Comparison of ENCODE assay signal across 8 mouse cellular contexts in genomic region chr8:84698929-84699401, GRCm38 (mm10). TPM values are rescaled to one million over a fixed set of nuclear protein-coding genes. Genes with fewer than 3 reads are reported as not detected.
DNase-seq lines count a peak whose midpoint lies in the region; ATAC-seq and TF ChIP-seq lines count a peak whose summit lies in the region.

No protein-coding gene starts in this region.

- WGBS in embryonic facial prominence, embryonic 15.5 days = 84% methylated on average over 9 of the region's 9 CpGs
- 24% methylated on average over 9 of the region's 9 CpGs for WGBS in lung, adult 2 months

- no peak overlapping the region for H3K9ac ChIP-seq in MEL (ENCODE audit: control insufficient read depth, low read depth, low read length, poor library complexity, severe bottlenecking)
- no peak overlapping the region for H3K9ac ChIP-seq in embryonic facial prominence, embryonic 15.5 days

- peaks cover 23% of the 10 kb centered on the region for H3K79me2 ChIP-seq in MEL (ENCODE audit: control insufficient read depth, insufficient read depth, low read length, poor library complexity)

- peak overlapping the region; percentile 73 for H3K27ac ChIP-seq in layer of hippocampus, adult 2 months
- no peak overlapping the region for H3K27ac ChIP-seq in MEL (ENCODE audit: control insufficient read depth, low read depth, low read length)
- peak overlapping the region; percentile 49 for H3K27ac ChIP-seq in embryonic facial prominence, embryonic 15.5 days (replicated peaks)

- peaks cover 6 to 24% of the 10 kb centered on the region in 2 experiments for H3K4me1 ChIP-seq in MEL (ENCODE audit: control insufficient read depth in 1 of 2, insufficient read depth in 2 of 2, low read length in 2 of 2)
- peaks cover 30% of the 10 kb centered on the region for H3K4me1 ChIP-seq in embryonic facial prominence, embryonic 15.5 days
- peaks cover 30% of the 10 kb centered on the region for H3K4me1 ChIP-seq in lung, adult 2 months (ENCODE audit: control insufficient read depth, insufficient read depth, low read length)

- no peak for DNase-seq in layer of hippocampus, adult 2 months (ENCODE audit: low spot score in 2 of 2)
- no peak for DNase-seq in layer of hippocampus, adult 11-12 months (ENCODE audit: low spot score)
- DNase-seq in MEL (ENCODE audit: low read depth, low spot score) = peak; percentile 26
- peak; percentile 77 to 84 for DNase-seq in heart, postnatal 36 days
- DNase-seq in lung, adult 2 months = peak; percentile 76
- no peak for DNase-seq in right cerebral cortex, adult 2 months (ENCODE audit: low spot score in 2 of 2)
- DNase-seq in retina, postnatal 1 day = no peak

- TF ChIP-seq POLR2A in MEL (IDR thresholded peaks at IDR 0.05; ENCODE audit: control insufficient read depth in 1 of 2, insufficient read depth in 1 of 2, low read depth in 1 of 2, low read length in 2 of 2, poor library complexity in 1 of 2) = no peak
- TF ChIP-seq POLR2A in lung, adult 2 months (IDR thresholded peaks at IDR 0.05; ENCODE audit: borderline replicate concordance, extremely low read depth, low read depth, low read length) = peak; percentile 38; the same call in 1 of the 2 replicates

- H3K36me3 ChIP-seq in MEL (ENCODE audit: control insufficient read depth in 1 of 2, insufficient read depth in 2 of 2, low read length in 2 of 2) = peaks cover 0 to 15% of the 10 kb centered on the region in 2 experiments; a peak in 3 of 4 replicates
- peaks cover 52% of the 10 kb centered on the region for H3K36me3 ChIP-seq in embryonic facial prominence, embryonic 15.5 days

- TF ChIP-seq CTCF in layer of hippocampus, adult 2 months (conservative IDR thresholded peaks at IDR 0.05) = no peak
- no peak for TF ChIP-seq CTCF in MEL (IDR thresholded peaks at IDR 0.05 in 2 of 3, conservative IDR thresholded peaks at IDR 0.05 in 1 of 3; ENCODE audit: control insufficient read depth in 1 of 3, insufficient read depth in 1 of 3, low read depth in 2 of 3, low read length in 3 of 3, poor library complexity in 1 of 3, severe bottlenecking in 1 of 3)
- no peak for TF ChIP-seq CTCF in lung, adult 2 months (IDR thresholded peaks at IDR 0.05; ENCODE audit: insufficient read depth, low read length)

- no peak overlapping the region; the same call in 1 of the 2 replicates for H3K4me3 ChIP-seq in layer of hippocampus, adult 2 months
- no peak overlapping the region for H3K4me3 ChIP-seq in MEL (ENCODE audit: control insufficient read depth in 1 of 2, insufficient read depth in 1 of 2, low read depth in 2 of 2, low read length in 2 of 2)
- no peak overlapping the region for H3K4me3 ChIP-seq in embryonic facial prominence, embryonic 15.5 days (replicated peaks)
- peak overlapping the region; percentile 60 for H3K4me3 ChIP-seq in lung, adult 2 months (replicated peaks; ENCODE audit: extremely low read depth, low read depth, low read length)

- no peaks in the 10 kb centered on the region for H3K9me3 ChIP-seq in MEL (replicated peaks; ENCODE audit: insufficient read depth, low read length)
- H3K9me3 ChIP-seq in embryonic facial prominence, embryonic 15.5 days (replicated peaks) = no peaks in the 10 kb centered on the region

- intact Hi-C loops in heart, postnatal 36 days (cut with DNase I) = loop anchor here (2.0 kb wide), 2 partner anchors 34 to 60 kb away; no protein-coding TSS in a partner anchor

- no peaks in the 10 kb centered on the region for H3K27me3 ChIP-seq in MEL (ENCODE audit: control insufficient read depth in 1 of 2, insufficient read depth in 2 of 2, low read length in 2 of 2)
- peaks cover 22% of the 10 kb centered on the region for H3K27me3 ChIP-seq in embryonic facial prominence, embryonic 15.5 days

- no peak for TF ChIP-seq RAD21 in MEL (IDR thresholded peaks at IDR 0.05; ENCODE audit: low read depth, low read length)

- no peak for TF ChIP-seq EP300 in MEL (IDR thresholded peaks at IDR 0.05; ENCODE audit: low read depth in 1 of 2, low read length in 2 of 2)

- 0 out of 2 replicates have a peak, but pooled peaks have one; percentile 12 for ATAC-seq in embryonic facial prominence, embryonic 15.5 days (ENCODE audit: insufficient number of reproducible peaks, low FRiP score, low TSS enrichment, low read depth)

- no peak overlapping the region for H3K4me2 ChIP-seq in embryonic facial prominence, embryonic 15.5 days (replicated peaks)

TF ChIP-seq in MEL, 35 proteins besides CTCF, POLR2A, EP300 and RAD21:
- TF ChIP-seq UBTF (IDR thresholded peaks at IDR 0.05; ENCODE audit: borderline replicate concordance, insufficient read depth, low read depth, low read length) (no peak), MAX (IDR thresholded peaks at IDR 0.05; ENCODE audit: low read length) (no peak), ETS1 (IDR thresholded peaks at IDR 0.05; ENCODE audit: low read depth, low read length) (no peak), ZMIZ1 (IDR thresholded peaks at IDR 0.05; ENCODE audit: low read depth, low read length) (no peak), ELF1 (IDR thresholded peaks at IDR 0.05; ENCODE audit: low read depth, low read length) (no peak), ZNF384 (IDR thresholded peaks at IDR 0.05; ENCODE audit: low read depth, low read length) (no peak), MYB (IDR thresholded peaks at IDR 0.05; ENCODE audit: low read depth, low read length) (no peak), MEF2A (IDR thresholded peaks at IDR 0.05; ENCODE audit: extremely low read depth, insufficient replicate concordance, low read depth, low read length, poor library complexity, severe bottlenecking) (no peak), CHD1 (IDR thresholded peaks at IDR 0.05; ENCODE audit: low read depth, low read length) (no peak), SIN3A (IDR thresholded peaks at IDR 0.05; ENCODE audit: low read length) (no peak), KAT2A (conservative IDR thresholded peaks at IDR 0.05; ENCODE audit: low read depth, low read length) (no peak), HCFC1 (IDR thresholded peaks at IDR 0.05; ENCODE audit: low read depth, low read length) (no peak), RCOR1 (IDR thresholded peaks at IDR 0.05; ENCODE audit: low read depth, low read length) (no peak), SMC3 (IDR thresholded peaks at IDR 0.05; ENCODE audit: low read depth, low read length) (no peak), TCF12 (IDR thresholded peaks at IDR 0.05; ENCODE audit: low read depth, low read length) (no peak), MXI1 (IDR thresholded peaks at IDR 0.05; ENCODE audit: low read depth, low read length) (no peak), USF1 (IDR thresholded peaks at IDR 0.05; ENCODE audit: low read depth, low read length) (no peak)

RNA-seq across cellular contexts. Expression of gene Lyl1, which starts 2.3 kb away (rescaled TPM):
- total RNA-seq in layer of hippocampus, adult 2 months (2021) = 1 to 10 TPM; 2.3 to 2.6 TPM
- total RNA-seq in MEL (2012; rRNA removed) = 75.5 and 88.7 TPM in 2 replicates
- 100 to 1,000 TPM; 136 to 149 TPM for polyA plus RNA-seq in MEL (2012; ENCODE audit: insufficient read depth in 1 of 2, insufficient read length in 2 of 2, low read depth in 1 of 2, low replicate concordance in 2 of 2, missing spikeins in 1 of 2)
- polyA plus RNA-seq in embryonic facial prominence, embryonic 15.5 days (2015; fragmentation: Nextera tagmentation; extraction: Ambion mirVana) = 5.8 and 6.0 TPM in 2 replicates
- 1 to 10 TPM; 5.4 to 5.7 TPM for total RNA-seq in heart, postnatal 36 days (2021)
- polyA plus RNA-seq in lung, adult 2 months (2012; rRNA removed) = 20.2 and 21.9 TPM in 2 replicates

RNA-seq across cellular contexts. Expression of gene Nacc1, which starts 11.3 kb away (rescaled TPM):
- 10 to 100 TPM; 91.8 to 93.9 TPM for total RNA-seq in layer of hippocampus, adult 2 months (2021)
- 42.5 and 45.3 TPM in 2 replicates for total RNA-seq in MEL (2012; rRNA removed)
- polyA plus RNA-seq in MEL (2012; ENCODE audit: insufficient read depth in 1 of 2, insufficient read length in 2 of 2, low read depth in 1 of 2, low replicate concordance in 2 of 2, missing spikeins in 1 of 2) = 100 to 1,000 TPM in 1 of 2 experiments, not detected in 1; 106 TPM
- polyA plus RNA-seq in embryonic facial prominence, embryonic 15.5 days (2015; fragmentation: Nextera tagmentation; extraction: Ambion mirVana) = 16.7 and 16.9 TPM in 2 replicates
- 10 to 100 TPM; 27.3 to 30.1 TPM for total RNA-seq in heart, postnatal 36 days (2021)
- 72.5 and 81.8 TPM in 2 replicates for polyA plus RNA-seq in lung, adult 2 months (2012; rRNA removed)

RNA-seq across cellular contexts. Expression of gene Trmt1, which starts 12.9 kb away (rescaled TPM):
- 100 to 1,000 TPM; 109 to 113 TPM for total RNA-seq in layer of hippocampus, adult 2 months (2021)
- 154 and 183 TPM in 2 replicates for total RNA-seq in MEL (2012; rRNA removed)
- polyA plus RNA-seq in MEL (2012; ENCODE audit: insufficient read depth in 1 of 2, insufficient read length in 2 of 2, low read depth in 1 of 2, low replicate concordance in 2 of 2, missing spikeins in 1 of 2) = 100 to 1,000 TPM in 1 of 2 experiments, not detected in 1; 221 TPM
- 69.1 and 78.2 TPM in 2 replicates for polyA plus RNA-seq in embryonic facial prominence, embryonic 15.5 days (2015; fragmentation: Nextera tagmentation; extraction: Ambion mirVana)
- 10 to 100 TPM; 36.1 to 39.2 TPM for total RNA-seq in heart, postnatal 36 days (2021)
- 87.5 and 99.1 TPM in 2 replicates for polyA plus RNA-seq in lung, adult 2 months (2012; rRNA removed)

RNA-seq across cellular contexts. Expression of gene G430095P16Rik, which starts 23.8 kb away (rescaled TPM):
- under 1 TPM in 1 of 2 experiments, not detected in 1; 0.54 TPM for total RNA-seq in layer of hippocampus, adult 2 months (2021)
- 5.6 and 7.9 TPM in 2 replicates for total RNA-seq in MEL (2012; rRNA removed)
- 10 to 100 TPM in 1 of 2 experiments, not detected in 1; 17.1 TPM for polyA plus RNA-seq in MEL (2012; ENCODE audit: insufficient read depth in 1 of 2, insufficient read length in 2 of 2, low read depth in 1 of 2, low replicate concordance in 2 of 2, missing spikeins in 1 of 2)
- polyA plus RNA-seq in embryonic facial prominence, embryonic 15.5 days (2015; fragmentation: Nextera tagmentation; extraction: Ambion mirVana) = 4.2 and 4.9 TPM in 2 replicates
- total RNA-seq in heart, postnatal 36 days (2021) = under 1 TPM in 1 of 2 experiments, not detected in 1; 0.44 TPM
- polyA plus RNA-seq in lung, adult 2 months (2012; rRNA removed) = 2.0 and 2.8 TPM in 2 replicates

RNA-seq across cellular contexts. Expression of gene Ier2, which starts 36.3 kb away (rescaled TPM):
- total RNA-seq in layer of hippocampus, adult 2 months (2021) = 1 to 10 TPM; 5.1 to 7.2 TPM
- 22.5 and 24.4 TPM in 2 replicates for total RNA-seq in MEL (2012; rRNA removed)
- polyA plus RNA-seq in MEL (2012; ENCODE audit: insufficient read depth in 1 of 2, insufficient read length in 2 of 2, low read depth in 1 of 2, low replicate concordance in 2 of 2, missing spikeins in 1 of 2) = 100 to 1,000 TPM in 1 of 2 experiments, 10 to 100 TPM in 1; 37.7 to 258 TPM
- polyA plus RNA-seq in embryonic facial prominence, embryonic 15.5 days (2015; fragmentation: Nextera tagmentation; extraction: Ambion mirVana) = 79.7 and 83.9 TPM in 2 replicates
- 10 to 100 TPM; 12.6 to 16.5 TPM for total RNA-seq in heart, postnatal 36 days (2021)
- polyA plus RNA-seq in lung, adult 2 months (2012; rRNA removed) = 34.6 and 47.1 TPM in 2 replicates

Comparison
In these comparisons a context has a peak if more than half of its experiments do, and no peak if none do; other contexts are left out.
1. DNase-seq: peak in MEL (single experiment), heart, postnatal 36 days (2 of 2) and lung, adult 2 months (single experiment); none in layer of hippocampus, adult 2 months (0 of 2), layer of hippocampus, adult 11-12 months (single experiment), right cerebral cortex, adult 2 months (0 of 2) and retina, postnatal 1 day (single experiment).
2. RNA of gene Lyl1, which starts 2.3 kb away (total RNA-seq): 75.5 to 88.7 TPM in MEL; 5.4 to 5.7 TPM in heart, postnatal 36 days and 2.3 to 2.6 TPM in layer of hippocampus, adult 2 months; every median in the first group is over 10 times any median in the second.